Mouse (Mus musculus) heart, adult 9 months (tissue): ENCODE measurements at regions not wholly inside any gene's neighbourhood (a gene's known extent, or its start where the extent isn't known, plus 50 kb on each side); places are given as distances from the start of the nearest gene placed in this dataset.

Source experiments
- DNase-seq, 2 experiments: peaks; one replicate each; pipeline ENCODE4 v3.0.0; 2022; ENCODE audit warnings: low spot score in 2 of 2

DNA sequence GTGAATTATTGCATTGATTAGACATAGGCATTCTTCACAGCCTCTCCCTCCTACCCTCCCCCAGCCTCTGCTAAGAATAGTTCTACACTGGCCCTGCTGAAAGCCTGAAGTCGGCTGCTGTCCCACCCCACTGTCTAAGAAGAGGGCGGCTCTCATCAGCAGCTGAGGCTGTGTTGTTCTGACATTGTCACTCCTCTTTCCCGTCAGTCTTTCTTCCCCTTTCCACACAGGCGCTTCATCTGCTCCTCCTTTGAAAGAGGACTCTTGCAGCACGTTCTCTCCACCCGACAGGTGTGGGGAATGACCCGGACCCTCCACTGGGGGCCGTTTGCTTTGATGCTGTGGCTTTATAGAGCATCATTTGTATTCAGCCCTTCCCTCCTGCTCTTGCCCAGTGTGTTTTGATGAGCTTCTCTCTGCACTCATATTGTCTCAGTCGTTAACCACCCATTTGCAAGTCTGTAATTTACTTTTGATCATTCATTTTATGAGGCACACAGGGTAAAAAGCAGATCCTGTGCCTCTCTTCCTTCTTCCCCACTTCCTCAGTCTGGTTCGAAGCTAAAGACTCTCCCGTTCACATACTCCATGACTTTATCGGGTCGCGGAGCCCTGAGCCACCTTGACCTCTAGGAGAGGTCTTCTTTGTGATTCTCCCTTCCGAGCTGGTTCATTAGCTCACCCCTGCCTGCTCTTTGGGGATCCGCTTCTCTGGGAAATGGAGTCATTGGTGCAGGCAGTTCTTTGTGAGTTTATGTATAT, 142.2 kb upstream of the Snx19 start:
- DNase-seq, result no peak

DNA sequence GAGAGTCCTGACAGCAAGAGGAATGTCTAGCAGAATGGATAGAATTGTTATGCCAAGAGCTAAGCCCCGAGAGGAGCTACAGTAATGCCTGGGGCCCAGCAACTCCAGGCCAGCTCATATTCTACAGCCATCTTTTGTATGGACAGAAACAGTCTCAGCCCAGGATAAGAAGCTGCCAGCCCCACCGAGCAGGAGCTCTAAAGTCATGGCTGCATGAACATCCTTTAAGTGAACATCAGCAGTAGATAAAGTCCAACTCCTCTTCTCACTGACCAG, 141.6 kb upstream of the Snx19 start:
- DNase-seq, result no peak

- DNase-seq, result no peak
Measured at GRCm38 (mm10) chr9:30299844-30300243, 127.1 kb upstream of the Snx19 start.

GRCm38 (mm10) chr9:30308281-30308680, 118.6 kb upstream of the Snx19 start:
- no peak for DNase-seq

- no peak for DNase-seq
Measured at GRCm38 (mm10) chr9:30313360-30313759, 113.5 kb upstream of the Snx19 start.

DNA sequence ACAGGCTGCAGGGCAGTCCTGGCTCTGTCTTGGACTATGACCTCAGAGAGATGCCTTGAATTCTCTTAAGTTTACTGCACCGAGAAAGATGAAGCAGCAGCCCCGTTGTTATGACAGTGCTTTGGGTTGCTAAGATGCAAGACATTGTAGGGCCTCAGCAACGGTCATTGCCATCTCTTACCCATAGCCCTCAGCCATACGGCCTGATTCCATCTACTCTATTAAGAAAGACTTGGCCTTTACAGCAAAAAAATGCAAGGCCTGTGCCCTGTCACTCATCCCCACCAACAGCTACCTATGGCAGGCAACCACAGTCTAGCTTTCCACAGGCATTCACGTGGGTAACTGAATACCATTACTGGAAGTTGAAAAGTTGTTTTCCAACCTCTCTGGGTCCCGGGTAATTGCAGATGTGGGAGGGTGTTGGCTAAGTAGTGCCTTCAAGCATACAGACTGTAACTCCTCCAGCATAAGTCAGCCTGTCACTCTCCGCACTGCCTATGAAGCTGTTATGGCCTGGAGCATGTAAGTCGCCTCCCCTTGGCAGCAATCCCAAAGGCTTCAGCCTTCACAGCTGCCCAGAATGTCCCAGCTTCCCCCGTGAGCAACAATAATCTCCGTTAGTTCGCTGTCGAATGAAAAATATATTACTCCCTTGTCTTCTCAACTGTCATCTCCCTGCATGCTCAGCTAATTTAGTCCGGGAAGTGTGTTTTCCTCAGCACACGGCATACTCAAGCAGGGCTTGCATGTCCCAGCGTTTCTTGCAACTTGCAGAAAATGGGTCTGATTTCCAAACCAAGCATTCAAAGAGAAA, 112.3 kb upstream of the Snx19 start:
- DNase-seq, result peak; percentile 2 to 21

DNA sequence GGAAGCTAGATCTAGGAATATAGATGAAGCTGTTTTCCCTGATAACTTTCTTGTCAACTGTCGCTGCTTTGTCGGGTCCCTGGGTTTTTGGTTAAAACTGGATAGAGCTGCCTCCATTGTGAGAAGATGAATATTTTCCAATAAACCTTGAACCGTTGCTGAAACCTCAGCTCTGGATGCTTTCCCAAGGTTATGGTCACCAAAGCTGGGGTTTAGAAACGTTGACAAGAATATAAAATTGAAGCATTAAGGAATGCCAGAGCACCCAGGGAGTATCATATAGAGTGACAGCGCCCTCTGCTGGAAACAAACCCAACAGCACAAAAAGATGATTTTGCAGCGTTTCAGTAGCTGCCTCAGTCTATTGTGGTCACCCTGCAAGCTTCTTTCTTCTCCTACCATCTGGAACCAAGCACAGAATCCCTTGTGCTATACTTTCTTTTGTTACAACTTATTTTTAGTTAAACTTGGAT, 111.7 kb upstream of the Snx19 start:
- DNase-seq, result no peak

GRCm38 (mm10) chr9:30344866-30345265, 82.0 kb upstream of the Snx19 start:
- no peak for DNase-seq

DNA sequence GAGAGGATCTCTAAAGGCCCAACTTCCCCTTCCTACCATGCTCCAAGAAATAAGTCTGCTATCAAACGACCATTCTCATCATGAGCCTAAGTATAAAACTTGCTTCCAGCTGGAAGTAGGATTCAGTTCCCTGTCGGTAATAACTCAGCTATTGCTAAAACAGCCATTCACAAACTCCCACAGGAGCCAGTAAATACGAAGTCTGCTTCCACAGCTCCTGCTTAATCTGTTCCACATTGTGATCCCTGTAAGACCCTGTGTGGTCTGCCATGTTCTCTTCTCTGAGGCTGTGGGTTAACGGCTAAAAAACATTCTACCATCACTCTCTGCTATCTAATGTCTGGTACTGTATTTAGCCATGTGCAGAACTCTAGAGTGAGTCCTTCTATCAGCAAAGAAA, 72.9 kb upstream of the Snx19 start:
- no peak for DNase-seq

- no peak for DNase-seq
Measured at GRCm38 (mm10) chr9:30355642-30356041, 71.3 kb upstream of the Snx19 start.

GRCm38 (mm10) chr9:30369554-30370440, 57.1 kb upstream of the Snx19 start:
- no peak for DNase-seq

- no peak for DNase-seq
Measured at GRCm38 (mm10) chr9:30370789-30371188, 56.1 kb upstream of the Snx19 start.

- no peak for DNase-seq
Measured at GRCm38 (mm10) chr9:30376908-30377307, 50.0 kb upstream of the Snx19 start.
